Mouse (Mus musculus) midbrain, embryonic 14.5 days (tissue): ENCODE results near the gene Macf1. TPM values are rescaled to one million over a fixed set of nuclear protein-coding genes. Genes with fewer than 3 reads are reported as not detected.

Source experiments
- ATAC-seq: fragments of 200-750 bp; cut with Nextera tagmentation; 2 replicates; pipeline ENCODE4 v1.8.0; 2017; ENCODE audit warnings: moderate number of reproducible peaks, moderate library complexity; ENCODE audit not compliant: low FRiP score, low TSS enrichment
- DNase-seq: peaks from one replicate; pipeline ENCODE4 v3.0.0-alpha.2; 2015
- H3K27ac ChIP-seq: fragments of 300-500 bp; sonication (generic); replicated peaks from 2 replicates; pipeline ENCODE4 v1.5.1; 2014; ENCODE audit warnings: mild to moderate bottlenecking, low read depth, low read length, moderate library complexity
- H3K27me3 ChIP-seq: fragments of 300-500 bp; sonication (generic); 2 replicates; pipeline ENCODE4 v1.6.1; 2014; ENCODE audit warnings: low read length, control low read depth, mixed read lengths; ENCODE audit not compliant: control insufficient read depth, insufficient read depth
- H3K36me3 ChIP-seq: fragments of 300-500 bp; sonication (generic); 2 replicates; pipeline ENCODE4 v1.6.1; 2014; ENCODE audit warnings: low read length, control low read depth; ENCODE audit not compliant: control insufficient read depth, insufficient read depth
- H3K4me1 ChIP-seq: fragments of 300-500 bp; sonication (generic); 2 replicates; pipeline ENCODE4 v1.6.1; 2014; ENCODE audit warnings: mild to moderate bottlenecking, antibody characterized with exemption, low read length, control low read depth; ENCODE audit not compliant: control insufficient read depth, insufficient read depth
- H3K4me2 ChIP-seq: fragments of 300-500 bp; sonication (generic); 2 replicates; pipeline ENCODE4 v1.6.1; 2014; ENCODE audit warnings: mild to moderate bottlenecking, low read length, moderate library complexity
- H3K4me3 ChIP-seq: fragments of 300-500 bp; sonication (generic); replicated peaks from 2 replicates; pipeline ENCODE4 v1.5.1; 2014; ENCODE audit warnings: low read depth, low read length
- H3K9ac ChIP-seq: fragments of 300-500 bp; sonication (generic); replicated peaks from 2 replicates; pipeline ENCODE4 v1.6.1; 2014; ENCODE audit warnings: mild to moderate bottlenecking, low read length, moderate library complexity
- H3K9me3 ChIP-seq: fragments of 300-500 bp; sonication (generic); 2 replicates; pipeline ENCODE4 v1.6.1; 2016; ENCODE audit warnings: low read length, control low read depth, mixed read lengths; ENCODE audit not compliant: control insufficient read depth
- WGBS: fragments of 180-500 bp; shearing (Covaris S2); extraction: QIAGEN DNeasy Blood & Tissue Kit; methylation state at CpG from one replicate; pipeline ENCODE4 v1.1.7; 2014; 5-methylcytosine and 5-hydroxymethylcytosine counted together
- polyA plus RNA-seq: library from polyadenylated mRNA; unstranded; fragments of >200 nt; fragmentation: Nextera tagmentation; extraction: Ambion mirVana; gene quantifications from 2 replicates; pipeline ENCODE4 v1.2.1, GENCODE M21; 2014

The Macf1 gene
- polyA plus RNA-seq, 1 experiment from 2014 or later = 140 TPM

- no peak overlapping the region for H3K4me2 ChIP-seq
- H3K9me3 ChIP-seq = no peaks in the 10 kb centered on the region
- H3K27ac ChIP-seq = no peak overlapping the region
- no peak overlapping the region for H3K4me3 ChIP-seq
- WGBS = 96% methylated on average over 3 of the region's 3 CpGs
- H3K9ac ChIP-seq = no peak overlapping the region
- no peaks in the 10 kb centered on the region for H3K27me3 ChIP-seq
- DNase-seq (no peak), ATAC-seq (no peak)
- no peaks in the 10 kb centered on the region for H3K36me3 ChIP-seq
- no peaks in the 10 kb centered on the region for H3K4me1 ChIP-seq
Measured at GRCm38 (mm10) chr4:123418032-123418431, 266.1 kb downstream of the Macf1 start.

- WGBS = 88% methylated on average over 1 of the region's 3 CpGs
- no peaks in the 10 kb centered on the region for H3K27me3 ChIP-seq
- DNase-seq (no peak), ATAC-seq (no peak)
- H3K4me2 ChIP-seq = no peak overlapping the region
- no peaks in the 10 kb centered on the region for H3K36me3 ChIP-seq
- H3K9me3 ChIP-seq = no peaks in the 10 kb centered on the region
- H3K4me1 ChIP-seq = 0 out of 2 replicates have a peak, but pooled peaks cover 4% of the 10 kb centered on the region
- no peak overlapping the region for H3K9ac ChIP-seq
- H3K4me3 ChIP-seq = no peak overlapping the region
- H3K27ac ChIP-seq = no peak overlapping the region
Measured at GRCm38 (mm10) chr4:123417478-123417877, 266.7 kb downstream of the Macf1 start.

DNA sequence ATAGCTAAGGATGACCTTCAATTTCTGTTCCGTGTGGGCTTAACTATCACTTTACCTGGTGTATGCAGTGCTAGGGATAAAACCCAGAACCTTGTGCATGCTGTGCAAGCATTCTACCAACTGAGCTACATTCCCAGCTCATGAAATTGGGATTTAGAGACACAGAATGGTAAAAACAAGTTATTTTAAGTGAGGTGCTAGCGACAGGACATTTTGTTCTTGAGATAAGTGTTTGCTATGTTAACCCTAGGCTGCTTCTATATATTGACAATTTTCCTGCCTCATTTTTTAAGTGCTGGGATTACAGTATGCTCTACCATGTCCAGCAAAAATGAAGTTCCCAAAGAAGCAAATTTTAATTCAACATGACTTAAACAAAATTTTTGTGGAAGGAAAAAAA lies 267.3 kb downstream of the Macf1 start:
- ATAC-seq = no peak
- WGBS = 93% methylated on average over 2 of the region's 2 CpGs

DNA sequence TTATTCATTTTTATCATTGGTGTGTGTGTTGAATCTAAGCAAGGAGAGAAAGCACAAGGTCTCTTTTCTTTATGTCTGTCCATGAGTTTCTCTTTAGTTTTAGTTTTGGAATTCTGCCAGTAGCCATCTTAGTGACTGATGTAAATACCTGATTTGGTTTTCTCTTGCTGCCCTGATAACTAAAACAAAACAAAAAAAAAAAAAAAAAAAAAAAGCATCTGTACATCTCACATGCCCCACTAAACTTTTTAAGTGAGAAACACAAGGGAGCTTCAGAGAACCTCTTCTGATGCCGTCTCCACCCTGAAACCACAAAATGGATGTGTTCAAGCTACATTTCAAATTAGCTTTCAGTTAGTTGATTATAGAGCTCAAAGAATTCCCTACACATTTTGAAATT lies 268.6 kb downstream of the Macf1 start:
- no peaks in the 10 kb centered on the region for H3K9me3 ChIP-seq
- H3K4me1 ChIP-seq = peaks cover 11% of the 10 kb centered on the region
- no peaks in the 10 kb centered on the region for H3K36me3 ChIP-seq
- H3K4me2 ChIP-seq = no peak overlapping the region
- H3K4me3 ChIP-seq = no peak overlapping the region
- no peak overlapping the region for H3K27ac ChIP-seq
- DNase-seq = no peak
- WGBS = 93% methylated on average over 1 of the region's 1 CpGs
- H3K27me3 ChIP-seq = no peaks in the 10 kb centered on the region
- H3K9ac ChIP-seq = no peak overlapping the region
- ATAC-seq = no peak

More for the DNA sequence above, 267.3 kb downstream of the Macf1 start:
- Histone ChIP-seq H3K4me3 (no peak overlapping the region), H3K9me3 (no peaks in the 10 kb centered on the region), H3K27me3 (no peaks in the 10 kb centered on the region), H3K27ac (no peak overlapping the region), H3K4me1 (0 out of 2 replicates have a peak, but pooled peaks cover 6% of the 10 kb centered on the region), H3K4me2 (no peak overlapping the region), H3K9ac (no peak overlapping the region), H3K36me3 (no peaks in the 10 kb centered on the region)
- DNase-seq = no peak

DNA sequence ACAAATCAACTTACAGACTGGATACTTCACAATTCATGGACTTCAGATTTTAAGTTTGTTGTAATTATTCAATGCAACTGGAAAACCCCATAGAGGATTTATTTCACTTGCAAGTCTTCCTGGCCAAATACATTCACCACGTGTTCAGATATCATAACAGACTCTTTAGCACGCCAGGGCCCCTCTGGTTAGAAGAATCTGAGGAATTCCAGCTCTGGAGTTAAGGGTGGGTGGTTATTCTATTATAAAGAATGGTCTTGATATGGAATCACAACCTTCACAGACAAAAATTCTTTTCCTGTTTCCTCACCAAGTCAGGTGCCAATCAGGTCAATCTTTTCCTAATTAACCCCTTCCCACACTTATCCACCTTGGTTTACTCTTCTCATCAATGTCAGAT lies 270.3 kb downstream of the Macf1 start:
- Histone ChIP-seq H3K9ac (no peak overlapping the region), H3K36me3 (0 out of 2 replicates have a peak, but pooled peaks cover 3% of the 10 kb centered on the region), H3K27me3 (no peaks in the 10 kb centered on the region), H3K9me3 (no peaks in the 10 kb centered on the region), H3K4me2 (no peak overlapping the region), H3K4me1 (peaks cover 28% of the 10 kb centered on the region), H3K27ac (no peak overlapping the region), H3K4me3 (no peak overlapping the region)
- DNase-seq = no peak
- ATAC-seq = no peak
- WGBS = 66% methylated on average over 2 of the region's 2 CpGs

DNA sequence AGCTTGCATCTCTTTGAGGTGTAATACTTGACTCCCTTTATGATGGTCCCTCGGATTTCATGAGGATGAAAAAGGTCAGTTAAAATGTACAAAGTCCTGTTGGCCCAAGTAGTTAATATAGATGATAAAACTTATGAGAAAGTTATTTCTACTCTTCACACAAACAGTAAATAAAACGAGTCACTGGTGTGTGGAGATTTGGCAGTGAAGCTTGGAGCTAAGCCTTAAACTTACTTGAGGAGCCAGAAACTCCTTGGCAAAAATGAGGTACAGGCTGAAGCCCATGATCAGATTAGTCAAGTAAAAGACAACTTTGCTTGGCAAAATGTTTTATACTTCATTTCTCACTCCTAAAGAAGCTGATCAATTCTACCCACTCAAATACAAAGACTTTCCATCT lies 271.2 kb downstream of the Macf1 start:
- no peak for DNase-seq
- peaks cover 37% of the 10 kb centered on the region for H3K4me1 ChIP-seq
- WGBS = 61% methylated on average over 2 of the region's 2 CpGs
- peak overlapping the region; percentile 84 for H3K4me2 ChIP-seq
- H3K9me3 ChIP-seq = no peaks in the 10 kb centered on the region
- H3K4me3 ChIP-seq = no peak overlapping the region
- peak overlapping the region; percentile 93; the same call in 1 of the 2 replicates for H3K27ac ChIP-seq
- H3K27me3 ChIP-seq = no peaks in the 10 kb centered on the region
- 0 out of 2 replicates have a peak, but pooled peaks cover 3% of the 10 kb centered on the region for H3K36me3 ChIP-seq
- no peak for ATAC-seq
- H3K9ac ChIP-seq = no peak overlapping the region

DNA sequence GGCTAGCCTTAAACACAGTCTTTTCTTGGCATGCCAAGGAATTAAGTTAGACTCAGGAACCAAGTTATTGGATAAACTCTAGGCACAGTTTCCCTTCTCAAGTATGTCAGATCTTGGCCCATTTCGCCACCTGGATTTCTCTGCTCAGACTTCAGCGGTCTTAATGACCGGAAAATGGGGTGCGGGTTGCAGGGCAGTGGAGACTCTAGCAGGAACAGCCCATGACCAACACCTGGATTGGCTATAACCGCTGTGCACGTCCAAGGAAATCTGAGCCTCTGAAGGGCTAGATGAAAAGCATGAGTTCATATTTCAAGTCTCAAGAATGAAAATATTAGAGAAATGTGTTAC lies 271.7 kb downstream of the Macf1 start:
- Histone ChIP-seq H3K36me3 (peaks cover 4% of the 10 kb centered on the region; the same call in 1 of the 2 replicates), H3K4me2 (peak overlapping the region; percentile 84), H3K9ac (peak overlapping the region; percentile 77), H3K4me3 (peak overlapping the region; percentile 75), H3K4me1 (peaks cover 42% of the 10 kb centered on the region), H3K27me3 (no peaks in the 10 kb centered on the region), H3K9me3 (no peaks in the 10 kb centered on the region), H3K27ac (peak overlapping the region; percentile 93)
- WGBS = 6% methylated on average over 6 of the region's 6 CpGs
- ATAC-seq (no peak), DNase-seq (no peak)

GRCm38 (mm10) chr4:123411732-123412527 lies 272.2 kb downstream of the Macf1 start:
- Histone ChIP-seq H3K27me3 (no peaks in the 10 kb centered on the region), H3K9me3 (no peaks in the 10 kb centered on the region), H3K4me1 (peaks cover 46% of the 10 kb centered on the region), H3K9ac (peak overlapping the region; percentile 77), H3K4me3 (peak overlapping the region; percentile 75), H3K36me3 (peaks cover 8% of the 10 kb centered on the region; the same call in 1 of the 2 replicates), H3K27ac (peak overlapping the region; percentile 93), H3K4me2 (peak overlapping the region; percentile 84)
- DNase-seq = peak; percentile 98
- ATAC-seq = peak; percentile 94
- WGBS = under 1% methylated on average over 67 of the region's 69 CpGs
